Mouse (Mus musculus) C2C12 (cell line): Measurements from ENCODE around the gene Pou2f3. TPM values are rescaled to one million over a fixed set of nuclear protein-coding genes. Genes with fewer than 3 reads are reported as not detected.

Experiments used
- H3K27me3 ChIP-seq: one replicate; pipeline ENCODE4 v1.6.1; 2011; ENCODE audit not compliant: control insufficient read depth, insufficient read depth, insufficient read length
- H3K36me3 ChIP-seq: one replicate; pipeline ENCODE4 v1.6.1; 2011; ENCODE audit not compliant: control insufficient read depth, insufficient read depth
- H3K4me3 ChIP-seq: one replicate; pipeline ENCODE4 v1.5.1; 2011; ENCODE audit warnings: mild to moderate bottlenecking, control low read depth; ENCODE audit not compliant: poor library complexity, insufficient read depth, severe bottlenecking
- H3K79me2 ChIP-seq: one replicate; pipeline ENCODE4 v1.6.1; 2011; ENCODE audit not compliant: control insufficient read depth, insufficient read depth
- H3K79me3 ChIP-seq: one replicate; pipeline ENCODE4 v1.6.1; 2011; ENCODE audit warnings: low read depth, control low read depth
- H3ac ChIP-seq: one replicate; pipeline ENCODE3; 2011; ENCODE audit warnings: low read depth; ENCODE audit not compliant: control insufficient read depth, insufficient read length
- CEBPB ChIP-seq: IDR thresholded peaks from one replicate; pipeline ENCODE4 v1.6.1; 2011; ENCODE audit warnings: low read depth, mild to moderate bottlenecking, control low read depth, moderate library complexity
- CTCF ChIP-seq: IDR thresholded peaks from one replicate; pipeline ENCODE4 v1.5.1; 2011; ENCODE audit not compliant: control insufficient read depth, insufficient read depth, insufficient read length
- FOSL1 ChIP-seq: IDR thresholded peaks from one replicate; pipeline ENCODE4 v1.8.0; 2011; ENCODE audit warnings: mild to moderate bottlenecking, low read length; ENCODE audit not compliant: poor library complexity, insufficient read depth, severe bottlenecking
- MAX ChIP-seq: IDR thresholded peaks from one replicate; pipeline ENCODE4 v1.6.1; 2011; ENCODE audit warnings: mild to moderate bottlenecking, control low read depth
- MYOD1 ChIP-seq: IDR thresholded peaks from one replicate; pipeline ENCODE4 v1.6.1; 2011; ENCODE audit warnings: low read depth; ENCODE audit not compliant: control insufficient read depth, insufficient read length
- MYOG ChIP-seq: IDR thresholded peaks from one replicate; pipeline ENCODE4 v1.6.1; 2011; ENCODE audit not compliant: control insufficient read depth, insufficient read length; ENCODE audit errors: extremely low read depth
- USF1 ChIP-seq: IDR thresholded peaks from one replicate; pipeline ENCODE4 v1.6.1; 2011; ENCODE audit warnings: low read depth, mild to moderate bottlenecking, control low read depth, moderate library complexity
- polyA plus RNA-seq: library from polyadenylated mRNA; unstranded; fragments of >200 nt; fragmentation: generic; extraction: Trizol; gene quantifications from one replicate; pipeline ENCODE4 v1.2.1, GENCODE M21; 2012; ENCODE audit warnings: missing spikeins

Pou2f3 gene
- polyA plus RNA-seq, 1 experiment = not detected

DNA sequence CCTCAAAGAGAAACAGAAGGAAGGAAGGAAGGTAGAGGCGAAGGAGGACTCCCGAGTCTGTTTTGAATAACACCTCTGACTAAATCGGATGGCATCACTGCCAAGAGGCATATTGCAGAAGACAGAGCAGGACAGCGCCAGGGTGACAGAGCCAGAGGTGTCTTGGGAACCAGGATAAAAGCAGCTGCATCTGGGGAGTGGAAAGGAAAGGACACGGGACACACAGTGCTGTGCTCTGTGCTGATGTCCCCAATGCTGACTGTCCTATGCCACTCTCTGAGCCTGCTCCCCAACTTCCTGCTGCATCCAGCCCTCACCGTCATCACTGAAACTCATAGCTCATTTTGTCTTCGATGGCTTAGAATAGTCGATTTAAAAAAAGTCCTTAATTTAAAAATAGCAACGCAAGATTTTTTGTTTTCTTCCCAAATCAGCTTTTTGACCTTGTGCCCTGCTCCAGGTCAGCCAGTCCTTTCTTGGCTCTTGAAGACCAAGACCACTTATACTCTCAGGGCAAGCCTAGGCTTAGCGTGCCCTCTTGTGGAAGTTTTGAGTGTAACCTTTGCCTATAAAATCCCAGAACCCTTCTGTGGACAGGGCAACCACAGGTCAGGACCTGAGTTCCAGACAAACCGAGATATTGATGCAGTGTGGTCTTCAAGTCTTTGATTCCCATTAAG, 742 bp upstream of the Pou2f3 start:
- Histone ChIP-seq H3K79me3 (no peaks in the 10 kb centered on the region), H3K27me3 (peaks cover 9% of the 10 kb centered on the region), H3K36me3 (no peaks in the 10 kb centered on the region), H3K4me3 (no peak overlapping the region), H3K79me2 (no peaks in the 10 kb centered on the region), H3ac (no peak overlapping the region)
- no peak for TF ChIP-seq CTCF
- TF ChIP-seq CEBPB = no peak
- TF ChIP-seq MYOG = no peak
- TF ChIP-seq MAX = peak; percentile 19

DNA sequence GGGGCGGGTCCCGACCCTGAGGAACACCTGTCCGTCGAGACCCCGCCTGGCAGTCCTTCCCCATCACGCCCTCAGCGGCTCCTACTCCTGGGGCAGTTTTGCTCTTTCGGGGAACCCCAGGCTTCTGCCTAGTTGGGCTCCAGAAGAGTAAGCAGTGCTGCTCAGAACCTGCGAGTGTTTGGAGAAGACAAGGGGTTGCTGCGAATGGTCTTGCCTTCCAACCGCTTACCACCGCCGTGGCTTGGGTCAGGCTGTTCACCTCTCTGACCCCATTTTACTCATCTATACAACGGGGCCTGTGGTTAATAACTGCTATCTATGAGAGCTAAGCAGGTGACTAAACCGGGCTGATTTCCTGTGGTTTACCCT, 4.2 kb downstream of the Pou2f3 start:
- Histone ChIP-seq H3K27me3 (peaks cover 54% of the 10 kb centered on the region), H3K36me3 (no peaks in the 10 kb centered on the region), H3K79me2 (no peaks in the 10 kb centered on the region), H3K4me3 (no peak overlapping the region), H3K79me3 (no peaks in the 10 kb centered on the region), H3ac (no peak overlapping the region)
- TF ChIP-seq FOSL1 = no peak
- no peak for TF ChIP-seq CEBPB
- TF ChIP-seq MYOG = no peak
- no peak for TF ChIP-seq CTCF
- no peak for TF ChIP-seq MAX
- no peak for TF ChIP-seq USF1
- TF ChIP-seq MYOD1 = no peak

DNA sequence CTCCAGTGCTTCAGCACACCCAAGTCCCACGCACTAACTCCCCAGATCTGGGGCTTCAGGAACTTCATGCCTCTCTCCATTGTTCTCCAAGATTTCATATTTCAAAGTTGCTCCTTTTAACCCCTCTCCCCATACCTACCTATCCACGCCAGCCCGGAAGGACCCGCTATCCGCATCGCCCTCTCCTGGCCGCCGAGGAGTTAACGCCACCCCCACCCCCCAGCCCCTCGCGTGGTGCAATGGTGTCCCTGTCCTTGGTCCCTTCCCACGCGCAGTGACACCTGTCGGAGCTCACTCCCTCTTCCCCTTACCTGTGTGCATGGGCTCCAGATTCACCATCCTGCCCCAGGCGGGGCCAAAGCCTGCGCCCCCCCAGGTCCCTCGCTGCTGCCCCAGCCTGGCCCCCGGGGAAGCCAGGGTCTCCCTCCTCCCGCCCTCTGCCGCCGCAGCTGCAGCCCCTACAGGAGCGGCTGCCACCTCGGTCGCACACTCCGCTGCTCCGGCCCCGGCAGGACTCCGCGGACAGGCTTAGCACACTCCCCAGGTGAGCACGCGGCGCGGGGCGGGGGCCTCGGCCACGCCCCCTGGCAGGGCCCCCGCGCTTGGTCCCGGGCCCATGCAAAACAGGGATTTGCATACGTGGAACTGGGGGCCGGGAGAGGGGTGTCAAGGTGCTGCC, 4.7 kb downstream of the Pou2f3 start:
- H3K36me3 ChIP-seq = no peaks in the 10 kb centered on the region
- no peak overlapping the region for H3ac ChIP-seq
- H3K4me3 ChIP-seq = no peak overlapping the region
- H3K79me2 ChIP-seq = no peaks in the 10 kb centered on the region
- H3K27me3 ChIP-seq = peaks cover 60% of the 10 kb centered on the region
- H3K79me3 ChIP-seq = no peaks in the 10 kb centered on the region
- TF ChIP-seq MAX (no peak), FOSL1 (no peak), MYOD1 (no peak), CTCF (no peak), USF1 (no peak), CEBPB (no peak), MYOG (no peak)

DNA sequence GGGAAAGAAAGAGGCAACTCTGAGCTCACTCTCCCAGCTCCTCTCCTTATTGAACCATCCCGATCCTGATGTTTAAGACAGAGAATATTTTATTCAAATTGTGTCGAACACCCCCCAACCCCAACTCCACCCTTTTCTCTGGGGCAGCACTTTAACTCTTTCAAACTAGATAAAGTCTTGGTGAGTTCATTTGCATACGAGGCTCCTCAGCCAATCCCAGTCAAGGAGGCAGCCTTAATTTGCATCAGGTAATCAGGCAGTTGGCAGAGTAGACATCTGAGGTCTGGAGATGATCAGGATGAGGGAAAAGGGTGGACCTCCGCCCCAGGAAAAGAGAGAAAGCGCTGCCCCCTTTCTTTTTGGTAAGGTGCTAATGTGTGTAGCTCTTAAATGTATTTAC, 10.0 kb downstream of the Pou2f3 start:
- no peak overlapping the region for H3K4me3 ChIP-seq
- no peaks in the 10 kb centered on the region for H3K79me2 ChIP-seq
- H3K79me3 ChIP-seq = no peaks in the 10 kb centered on the region
- no peaks in the 10 kb centered on the region for H3K36me3 ChIP-seq
- no peak overlapping the region for H3ac ChIP-seq
- peaks cover 66% of the 10 kb centered on the region for H3K27me3 ChIP-seq
- TF ChIP-seq MYOD1 (no peak), MAX (no peak), USF1 (no peak), CEBPB (no peak), MYOG (no peak), CTCF (no peak), FOSL1 (no peak)

DNA sequence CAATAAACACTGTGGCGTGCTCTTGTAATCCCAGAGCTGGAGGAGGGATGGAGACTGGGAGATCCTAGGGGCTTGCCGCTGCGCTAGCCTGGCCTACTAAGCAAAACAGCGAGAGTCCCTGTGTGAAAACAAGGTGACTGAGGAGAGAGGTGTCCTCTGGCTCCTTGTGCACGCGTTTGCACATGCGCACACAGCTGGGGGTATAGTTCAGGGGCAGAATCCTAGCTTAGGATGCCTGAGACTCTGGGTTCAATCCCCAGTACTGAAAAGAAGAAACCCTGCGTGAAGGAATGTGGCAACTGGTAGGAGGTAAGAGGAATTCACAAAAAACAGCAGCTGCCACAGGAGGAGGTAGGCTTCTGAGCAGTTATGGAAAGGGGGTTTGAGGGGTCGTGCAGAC, 16.2 kb downstream of the Pou2f3 start:
- H3K79me2 ChIP-seq = no peaks in the 10 kb centered on the region

DNA sequence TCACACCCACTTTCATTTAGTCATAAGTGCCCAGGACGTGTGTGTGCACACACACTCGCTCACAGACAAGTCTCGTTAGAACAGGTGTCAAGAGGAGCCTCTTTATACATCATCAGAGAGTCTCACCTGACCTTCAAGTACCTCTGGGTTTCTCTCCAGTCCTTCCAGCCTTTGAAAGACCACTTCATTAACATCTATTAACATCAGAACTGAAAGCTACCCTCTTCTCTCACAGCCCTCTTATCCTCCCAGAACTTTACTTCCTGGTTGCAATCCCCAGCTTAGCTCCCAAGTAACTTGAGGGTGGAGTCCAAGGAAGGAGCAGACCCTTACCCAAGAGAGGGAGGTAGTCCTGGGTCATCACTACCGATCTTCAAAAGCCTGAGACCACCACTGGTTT, 18.6 kb downstream of the Pou2f3 start:
- peaks cover 31% of the 10 kb centered on the region for H3K27me3 ChIP-seq
- H3K36me3 ChIP-seq = no peaks in the 10 kb centered on the region
- no peaks in the 10 kb centered on the region for H3K79me2 ChIP-seq
- TF ChIP-seq MYOD1 = no peak
- no peak for TF ChIP-seq FOSL1
- no peak for TF ChIP-seq MAX
- H3ac ChIP-seq = no peak overlapping the region
- no peaks in the 10 kb centered on the region for H3K79me3 ChIP-seq
- no peak overlapping the region for H3K4me3 ChIP-seq

More for the DNA sequence above, 16.2 kb downstream of the Pou2f3 start:
- H3ac ChIP-seq = no peak overlapping the region
- H3K79me3 ChIP-seq = no peaks in the 10 kb centered on the region
- no peak for TF ChIP-seq CTCF
- no peak overlapping the region for H3K4me3 ChIP-seq
- peaks cover 22% of the 10 kb centered on the region for H3K27me3 ChIP-seq
- no peaks in the 10 kb centered on the region for H3K36me3 ChIP-seq
